10 mouse cellular contexts compared by ENCODE assay signal in genomic region chr12:107934831-107935437, GRCm38 (mm10).
DNase-seq lines count a peak whose midpoint lies in the region; ATAC-seq lines count a peak whose summit lies in the region.
"Had no signal": no experiment of that assay in that cellular context is flagged by ENCODE, and none has a peak within 500 bp of the region (broad histone marks: within the 10 kb centered on the region; RNA-seq: fewer than 3 reads in every experiment).

No protein-coding gene starts in this region.

- H3K4me1 ChIP-seq in hindbrain, embryonic 14.5 days (replicated peaks; ENCODE audit: control insufficient read depth, insufficient read depth, low read length), result peaks cover 55% of the 10 kb centered on the region
- peaks cover 78% of the 10 kb centered on the region for H3K4me1 ChIP-seq in midbrain, embryonic 13.5 days (replicated peaks)
- H3K4me1 ChIP-seq: liver, embryonic 13.5 days had no signal

- H3K9me3 ChIP-seq in hindbrain, embryonic 14.5 days (ENCODE audit: control insufficient read depth, low read length), result no peaks in the 10 kb centered on the region
- H3K9me3 ChIP-seq in midbrain, embryonic 13.5 days, result no peaks in the 10 kb centered on the region

- no peak overlapping the region for H3K9ac ChIP-seq in hindbrain, embryonic 14.5 days
- H3K9ac ChIP-seq in midbrain, embryonic 13.5 days (replicated peaks), result no peak overlapping the region
- H3K9ac ChIP-seq: liver, embryonic 13.5 days had no signal

- peak; percentile 72 for ATAC-seq in hindbrain, embryonic 14.5 days (ENCODE audit: low FRiP score)
- ATAC-seq in midbrain, embryonic 13.5 days, result peak; percentile 54

- peak overlapping the region; percentile 30 for H3K4me2 ChIP-seq in hindbrain, embryonic 14.5 days (replicated peaks)
- peak overlapping the region; percentile 20; the same call in 1 of the 2 replicates for H3K4me2 ChIP-seq in midbrain, embryonic 13.5 days (replicated peaks)
- H3K4me2 ChIP-seq: liver, embryonic 13.5 days had no signal

- peak overlapping the region; percentile 55; the same call in 1 of the 2 replicates for H3K27ac ChIP-seq in hindbrain, embryonic 14.5 days
- peak overlapping the region; percentile 47 for H3K27ac ChIP-seq in midbrain, embryonic 13.5 days
- H3K27ac ChIP-seq: liver, embryonic 13.5 days had no signal

- DNase-seq in cerebellum, postnatal 14 days, result peak; percentile 75 to 81
- DNase-seq in cerebellum, adult 8-10 months, result no peak
- DNase-seq in Muller cell, postnatal 12 days (ENCODE audit: inconsistent ontology term), result peak; percentile 90
- peak; percentile 61 for DNase-seq in hindbrain, embryonic 14.5 days (ENCODE audit: low spot score)
- no peak for DNase-seq in thymus, postnatal 4 days
- no peak for DNase-seq in gastrocnemius, adult 18-20 months (ENCODE audit: low spot score)
- no peak for DNase-seq in adrenal gland, postnatal 36 days
- DNase-seq: liver, embryonic 13.5 days; thymus, postnatal 14 days had no signal

- WGBS in hindbrain, embryonic 14.5 days, result 31% methylated on average over 19 of the region's 19 CpGs
- WGBS in midbrain, embryonic 13.5 days, result 52% methylated on average over 19 of the region's 19 CpGs

- no peaks in the 10 kb centered on the region for H3K36me3 ChIP-seq in hindbrain, embryonic 14.5 days (replicated peaks; ENCODE audit: control insufficient read depth, insufficient read depth)
- H3K36me3 ChIP-seq in midbrain, embryonic 13.5 days, result no peaks in the 10 kb centered on the region
- H3K36me3 ChIP-seq: liver, embryonic 13.5 days had no signal

- no peak overlapping the region for H3K4me3 ChIP-seq in hindbrain, embryonic 14.5 days (replicated peaks; ENCODE audit: low read length)
- H3K4me3 ChIP-seq in midbrain, embryonic 13.5 days (replicated peaks), result no peak overlapping the region
- H3K4me3 ChIP-seq: liver, embryonic 13.5 days had no signal

- H3K27me3 ChIP-seq in hindbrain, embryonic 14.5 days (ENCODE audit: control insufficient read depth, insufficient read depth, low read length), result no peaks in the 10 kb centered on the region
- no peaks in the 10 kb centered on the region for H3K27me3 ChIP-seq in midbrain, embryonic 13.5 days
- H3K27me3 ChIP-seq: liver, embryonic 13.5 days had no signal

Comparison
In these comparisons a context has a peak if more than half of its experiments do, and no peak if none do; other contexts are left out.
1. DNase-seq: peak in cerebellum, postnatal 14 days (2 of 2), Muller cell, postnatal 12 days (single experiment) and hindbrain, embryonic 14.5 days (single experiment); none in cerebellum, adult 8-10 months (single experiment), thymus, postnatal 4 days (single experiment), gastrocnemius, adult 18-20 months (single experiment) and adrenal gland, postnatal 36 days (0 of 2).